Mouse (Mus musculus): Measurements from ENCODE around the gene Rab11fip4. TPM values are rescaled to one million over a fixed set of nuclear protein-coding genes. Genes with fewer than 3 reads are reported as not detected.
"Not testable (repeated sequence)": the region's sequence is repeated elsewhere in the genome, so short reads cannot be mapped to it uniquely, and the experiment has no call there.

Rab11fip4 gene
- total RNA-seq, 2 experiments from 2014 or later = 1.5 to 2.9 TPM

DNA sequence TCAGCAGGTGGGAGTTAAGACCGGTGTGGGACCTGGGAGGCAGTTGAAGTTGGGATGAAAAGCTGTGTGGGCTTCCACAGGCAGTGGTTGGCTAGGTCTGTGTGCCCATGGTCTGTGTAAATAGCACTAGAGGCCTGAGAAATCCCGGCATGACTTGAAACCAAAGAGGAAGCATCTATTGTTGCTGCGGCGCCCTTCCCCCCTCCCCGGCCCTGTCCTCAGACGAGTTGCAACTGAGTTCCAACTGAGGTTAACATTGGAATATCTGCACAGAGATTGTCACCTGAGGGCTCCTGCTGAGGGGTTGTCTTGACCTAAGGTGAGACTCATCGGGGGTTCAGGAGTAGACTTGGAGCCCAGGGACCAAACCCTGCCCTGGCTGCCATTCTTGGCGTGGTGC lies 82.7 kb downstream of the Rab11fip4 start:
- no peak for ATAC-seq (replicated peaks; ENCODE audit: low FRiP score, poor library complexity, severe bottlenecking)

DNA sequence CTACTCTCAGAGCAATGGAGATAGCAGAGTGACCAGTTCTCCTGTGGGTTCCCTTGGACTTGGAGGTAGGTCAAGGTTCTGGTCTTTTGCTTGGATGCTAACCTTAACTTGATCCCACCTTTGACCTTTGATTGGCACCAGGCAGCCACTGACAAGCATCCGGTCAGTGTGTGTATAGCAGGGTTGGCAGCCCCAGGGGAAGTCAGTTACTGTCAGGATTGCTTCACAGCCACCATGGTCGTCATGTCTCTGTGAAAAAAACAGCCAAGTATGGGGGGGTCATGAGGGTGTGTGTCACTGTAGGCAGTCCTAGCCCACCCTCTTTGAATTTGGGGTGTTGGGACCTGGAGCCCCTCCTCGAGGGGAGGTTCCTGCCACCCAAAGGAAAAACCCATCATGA lies 83.2 kb downstream of the Rab11fip4 start:
- no peak for ATAC-seq (replicated peaks; ENCODE audit: low FRiP score, poor library complexity, severe bottlenecking)

DNA sequence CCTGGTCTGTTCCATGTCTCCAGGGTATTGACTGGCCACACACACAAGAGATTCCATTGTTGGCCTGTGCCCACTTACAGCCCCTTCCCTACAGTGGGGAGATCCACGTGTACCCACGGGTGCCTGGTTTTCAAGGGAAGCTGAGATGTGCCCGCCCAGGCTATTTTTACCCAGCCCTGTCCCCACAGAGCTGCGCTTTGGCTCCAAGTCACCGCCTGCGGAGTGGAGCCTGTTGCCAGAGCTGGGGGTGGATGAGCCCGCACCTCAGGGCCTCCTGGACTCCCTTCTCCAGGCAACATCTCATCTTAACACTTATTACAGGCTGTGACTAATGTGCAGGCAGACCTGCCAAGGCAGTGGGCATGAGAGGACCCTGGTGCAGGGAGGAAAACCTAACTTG lies 83.6 kb downstream of the Rab11fip4 start:
- ATAC-seq (replicated peaks; ENCODE audit: low FRiP score, poor library complexity, severe bottlenecking) = no peak

DNA sequence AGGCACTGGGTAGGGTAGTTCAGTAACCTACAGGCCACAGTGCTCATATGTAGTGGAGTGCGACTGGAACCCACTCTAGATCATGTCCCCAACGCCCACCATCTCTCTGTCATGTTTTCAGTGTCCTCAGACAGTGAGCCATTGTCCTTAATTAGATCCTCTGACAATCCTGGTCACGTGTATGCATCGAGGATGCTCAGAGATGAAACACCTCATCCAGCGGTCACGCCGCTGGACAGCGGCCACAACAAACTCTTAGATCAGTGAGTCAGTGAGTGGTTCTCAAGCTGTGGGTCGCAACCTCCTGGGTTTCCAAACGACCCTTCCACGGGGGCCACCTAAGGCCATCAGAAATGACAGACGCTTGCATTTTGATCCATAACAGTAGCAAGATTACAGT lies 84.3 kb downstream of the Rab11fip4 start:
- no peak for ATAC-seq (replicated peaks; ENCODE audit: low FRiP score, poor library complexity, severe bottlenecking)

DNA sequence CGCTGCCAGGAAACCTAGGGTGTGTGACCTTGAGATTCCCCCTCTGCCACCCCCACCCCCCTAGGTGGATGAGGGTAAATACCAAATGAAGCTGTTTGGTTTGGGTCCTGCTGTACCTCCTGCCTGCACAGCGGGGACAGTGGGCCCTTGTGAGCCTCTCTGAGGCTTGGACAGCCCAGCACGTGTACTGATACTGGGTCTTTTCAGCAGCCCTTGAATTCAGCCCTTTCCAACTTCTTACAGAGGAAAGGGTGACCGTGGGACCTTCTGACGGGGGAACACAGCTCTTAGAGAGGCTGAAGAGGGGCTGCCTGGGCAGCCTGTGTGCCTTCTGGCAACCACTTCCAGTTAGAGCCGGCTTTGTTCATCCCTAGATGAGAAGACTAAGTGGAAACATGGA lies 85.0 kb downstream of the Rab11fip4 start:
- ATAC-seq (replicated peaks; ENCODE audit: low FRiP score, poor library complexity, severe bottlenecking) = no peak

DNA sequence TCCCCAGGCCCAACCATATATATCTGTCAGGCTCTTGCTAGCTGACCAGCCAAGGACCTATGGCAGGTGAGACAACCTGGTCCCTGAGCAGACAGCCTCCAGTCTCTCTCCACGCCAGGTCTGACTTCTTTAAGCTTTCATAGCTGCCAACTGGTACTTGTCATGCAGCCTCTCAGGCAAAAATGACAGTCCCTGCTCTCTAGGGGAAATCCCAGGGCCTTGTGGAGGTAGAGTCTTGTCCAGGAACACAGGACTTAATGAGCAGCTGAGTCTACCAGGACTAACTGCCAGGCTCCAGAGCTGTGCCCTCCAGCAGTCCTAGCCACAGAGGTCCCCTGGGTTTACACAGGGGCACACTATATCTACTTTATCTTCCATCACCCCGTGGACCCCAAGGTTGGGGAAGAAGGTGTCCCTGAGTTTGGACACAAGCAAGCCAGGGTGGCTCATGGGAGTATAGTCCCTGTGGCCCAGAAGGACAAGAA lies 85.5 kb downstream of the Rab11fip4 start:
- no peak for ATAC-seq (replicated peaks; ENCODE audit: low FRiP score, poor library complexity, severe bottlenecking)

DNA sequence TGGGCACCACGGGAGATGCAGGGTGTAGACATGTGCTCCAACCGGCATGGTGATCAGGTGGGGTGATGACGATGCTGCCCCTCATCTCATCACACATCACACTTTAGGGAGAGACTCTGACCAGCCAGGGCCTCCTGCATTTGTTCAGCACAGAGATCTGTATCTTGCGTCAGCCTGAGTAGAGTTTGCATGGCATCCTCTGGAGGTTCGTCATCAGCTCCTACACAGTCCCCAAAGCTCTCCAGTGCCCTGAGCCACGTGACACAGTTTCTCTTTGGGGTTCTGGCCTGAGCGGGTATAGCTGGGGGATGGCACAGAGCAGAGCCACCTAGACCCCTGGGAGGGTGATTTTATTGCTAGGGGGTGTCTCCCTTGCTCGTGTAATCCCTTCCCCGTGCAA lies 86.4 kb downstream of the Rab11fip4 start:
- no peak for ATAC-seq (replicated peaks; ENCODE audit: low FRiP score, poor library complexity, severe bottlenecking)

DNA sequence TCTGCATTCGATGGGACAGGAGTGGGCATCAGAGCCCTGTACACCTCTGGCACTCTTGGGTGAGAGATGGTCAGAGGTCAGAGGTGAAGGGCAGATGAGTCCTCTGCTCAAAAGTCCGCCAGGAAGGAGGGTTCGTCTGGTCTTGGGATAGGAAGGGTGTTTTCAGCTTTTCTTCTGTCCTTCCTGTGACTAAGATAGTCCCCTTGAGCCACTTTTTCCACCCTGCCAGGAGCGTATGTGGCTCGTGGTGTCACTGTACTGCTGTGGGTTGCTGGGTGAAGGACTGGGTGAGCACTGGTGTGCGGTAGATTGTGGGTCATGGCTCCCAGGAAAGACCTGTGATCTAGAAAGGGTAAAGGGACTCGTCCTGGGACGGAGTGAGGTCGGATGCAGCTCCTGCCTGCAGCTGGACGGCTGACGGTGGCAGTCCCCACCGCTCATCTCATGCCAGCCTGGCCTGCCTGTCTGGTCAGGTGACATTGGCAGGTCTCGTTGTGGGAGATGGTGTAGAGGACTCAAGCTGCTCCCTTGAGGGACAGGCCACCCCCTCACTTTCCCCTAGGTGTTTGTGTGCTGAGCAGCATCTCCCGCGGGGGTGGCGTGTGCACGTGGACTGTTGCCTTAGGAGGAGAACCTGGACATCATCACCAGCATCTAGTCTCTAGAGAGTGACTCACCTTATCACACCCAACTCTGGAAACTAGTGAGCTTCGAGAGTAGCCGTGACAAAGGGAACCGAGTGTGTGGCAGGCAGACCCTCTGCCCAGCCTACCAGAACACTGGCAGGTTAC lies 87.5 kb downstream of the Rab11fip4 start:
- no peak for ATAC-seq (replicated peaks; ENCODE audit: low FRiP score, poor library complexity, severe bottlenecking)

DNA sequence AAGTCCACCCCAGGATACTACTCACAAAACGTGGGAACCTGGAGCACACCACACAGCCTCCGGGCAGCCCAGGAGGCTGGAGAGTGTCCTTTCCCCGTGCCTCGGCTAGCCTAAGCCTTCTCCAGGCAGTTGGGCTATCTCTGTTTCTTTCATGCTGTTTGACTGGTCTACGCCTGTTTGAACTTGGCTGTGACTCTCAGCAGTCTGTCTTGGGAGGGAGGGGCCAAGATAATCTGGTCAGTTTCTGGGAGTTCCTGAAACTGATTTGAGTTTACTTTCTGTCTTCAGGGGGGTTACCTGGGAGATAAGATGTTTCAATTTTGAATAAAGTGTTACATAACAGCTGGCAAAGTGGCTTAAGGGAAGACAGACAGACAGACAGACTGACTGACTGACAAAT lies 88.9 kb downstream of the Rab11fip4 start:
- ATAC-seq (replicated peaks; ENCODE audit: low FRiP score, poor library complexity, severe bottlenecking) = no peak

DNA sequence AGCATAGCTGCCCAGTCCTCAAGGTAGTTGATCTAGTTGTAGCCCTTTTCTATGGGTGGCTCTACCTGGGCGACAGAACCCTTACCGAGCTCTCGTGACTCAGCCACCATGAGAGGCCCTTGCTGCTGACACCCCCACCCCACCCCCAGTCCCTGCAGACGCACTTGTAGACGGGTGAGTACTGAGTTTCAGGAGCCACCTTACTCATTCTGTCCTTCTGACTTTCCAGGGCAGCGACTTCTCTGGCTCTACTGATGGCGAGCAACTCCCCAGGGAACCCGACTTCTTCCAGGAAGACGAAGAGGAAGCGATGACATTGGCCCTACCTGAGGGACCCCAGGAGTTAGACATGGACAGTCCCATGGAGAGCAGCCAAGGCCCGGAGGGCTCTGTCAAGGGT lies 89.5 kb downstream of the Rab11fip4 start:
- no peak for ATAC-seq (replicated peaks; ENCODE audit: low FRiP score, poor library complexity, severe bottlenecking)

DNA sequence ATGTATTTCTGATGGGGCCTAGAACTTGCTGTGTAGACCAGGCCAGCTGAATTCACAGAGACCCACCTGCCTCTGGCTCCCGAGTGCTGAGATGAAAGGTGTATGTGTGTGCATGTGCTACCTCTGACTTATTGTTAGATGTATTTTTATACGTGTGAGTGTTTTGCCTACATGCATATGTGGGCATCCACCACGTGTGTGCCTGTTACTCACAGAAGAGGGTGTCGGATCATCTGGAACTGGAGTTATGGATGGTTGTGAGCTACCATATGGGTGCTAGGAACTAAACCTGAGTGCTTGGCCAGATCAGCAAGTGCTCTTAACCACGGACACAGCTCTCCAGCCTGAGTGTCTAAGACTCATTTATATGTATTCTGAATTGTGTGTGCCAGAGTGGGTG lies 90.2 kb downstream of the Rab11fip4 start:
- ATAC-seq (replicated peaks; ENCODE audit: low FRiP score, poor library complexity, severe bottlenecking) = no peak

DNA sequence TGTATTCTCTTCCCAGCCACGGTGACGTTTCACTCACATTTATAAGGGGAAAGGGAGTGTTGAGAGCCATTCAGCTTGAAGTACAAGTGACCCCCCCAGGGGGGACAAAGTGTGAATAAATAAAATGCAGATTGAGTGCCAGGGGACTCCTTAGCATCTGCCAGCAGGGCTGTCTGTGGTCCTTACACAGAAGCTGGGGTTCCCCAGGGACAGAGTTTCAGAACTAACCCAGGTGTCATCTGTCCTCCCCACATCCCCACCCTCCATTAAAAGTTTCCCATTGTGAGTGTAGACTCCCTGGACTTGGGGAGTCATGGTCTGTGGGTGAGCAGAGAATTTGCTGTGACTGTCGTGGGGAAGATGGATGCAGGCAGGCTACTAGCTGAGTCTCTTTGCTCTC lies 90.8 kb downstream of the Rab11fip4 start:
- ATAC-seq (replicated peaks; ENCODE audit: low FRiP score, poor library complexity, severe bottlenecking) = no peak

DNA sequence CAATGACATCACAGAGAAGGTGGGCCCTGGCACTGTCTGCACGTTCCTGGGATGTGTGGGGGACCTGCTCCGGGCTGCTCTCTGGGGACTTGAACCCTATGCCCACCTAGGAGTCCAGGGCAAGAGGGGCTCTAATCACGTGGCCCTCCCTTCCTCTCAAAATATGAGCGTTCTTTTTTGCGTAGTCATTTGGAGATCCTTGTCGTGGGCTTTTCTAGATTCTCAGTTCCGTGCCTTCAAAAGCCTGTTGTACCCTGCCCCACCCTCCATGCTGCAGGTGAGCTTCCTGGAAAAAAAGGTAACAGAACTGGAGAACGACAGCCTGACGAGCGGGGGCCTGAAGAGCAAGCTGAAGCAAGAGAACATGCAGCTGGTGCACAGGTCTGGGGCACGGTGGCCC lies 94.1 kb downstream of the Rab11fip4 start:
- ATAC-seq (replicated peaks; ENCODE audit: low FRiP score, poor library complexity, severe bottlenecking) = no peak

DNA sequence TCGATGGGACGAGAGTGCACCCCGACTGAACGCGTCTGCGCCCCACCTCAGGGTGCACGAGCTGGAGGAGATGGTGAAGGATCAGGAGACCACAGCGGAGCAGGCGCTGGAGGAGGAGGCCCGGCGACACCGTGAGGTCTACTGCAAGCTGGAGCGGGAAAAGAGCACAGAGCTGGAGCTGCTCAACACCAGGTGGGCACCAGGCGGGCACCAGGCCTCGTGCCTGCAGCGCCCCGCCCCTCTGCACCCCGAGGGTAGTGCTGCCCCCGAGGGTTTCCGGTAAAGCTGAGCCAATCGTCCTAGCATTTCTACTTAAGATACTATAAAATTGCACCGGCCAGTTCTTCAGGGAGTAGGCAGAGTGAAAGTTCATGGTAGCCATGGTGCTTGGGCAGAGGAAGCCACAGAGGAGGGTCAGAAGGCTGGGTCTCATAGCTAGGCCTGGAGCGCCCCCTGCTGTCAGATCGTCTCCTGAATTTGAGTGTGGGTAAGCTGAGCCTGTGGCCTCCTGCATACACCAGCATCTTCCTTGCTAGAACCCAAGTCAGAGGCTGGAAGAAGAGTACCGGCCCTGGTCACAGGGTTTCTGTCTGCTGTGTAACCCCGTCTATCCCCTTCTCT lies 95.6 kb downstream of the Rab11fip4 start:
- ATAC-seq (replicated peaks; ENCODE audit: low FRiP score, poor library complexity, severe bottlenecking) = peak; percentile 42

DNA sequence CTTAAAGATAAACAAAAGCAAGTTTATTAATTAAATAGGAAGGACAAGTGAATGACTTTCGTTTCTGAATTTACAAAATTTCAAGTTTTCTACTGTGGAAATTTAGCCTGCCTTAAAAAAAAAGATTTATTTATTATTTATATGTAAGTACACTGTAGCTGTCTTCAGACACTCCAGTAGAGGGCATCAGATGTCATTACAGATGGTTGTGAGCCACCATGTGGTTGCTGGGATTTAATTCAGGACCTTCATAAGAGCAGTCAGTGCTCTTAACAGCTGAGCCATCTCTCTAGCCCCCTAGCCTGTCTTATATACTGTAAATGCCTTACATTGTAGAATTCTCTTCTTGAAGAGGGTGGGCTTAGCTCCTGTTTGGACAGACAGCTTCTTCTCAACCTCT lies 98.9 kb downstream of the Rab11fip4 start:
- ATAC-seq (replicated peaks; ENCODE audit: low FRiP score, poor library complexity, severe bottlenecking) = no peak

DNA sequence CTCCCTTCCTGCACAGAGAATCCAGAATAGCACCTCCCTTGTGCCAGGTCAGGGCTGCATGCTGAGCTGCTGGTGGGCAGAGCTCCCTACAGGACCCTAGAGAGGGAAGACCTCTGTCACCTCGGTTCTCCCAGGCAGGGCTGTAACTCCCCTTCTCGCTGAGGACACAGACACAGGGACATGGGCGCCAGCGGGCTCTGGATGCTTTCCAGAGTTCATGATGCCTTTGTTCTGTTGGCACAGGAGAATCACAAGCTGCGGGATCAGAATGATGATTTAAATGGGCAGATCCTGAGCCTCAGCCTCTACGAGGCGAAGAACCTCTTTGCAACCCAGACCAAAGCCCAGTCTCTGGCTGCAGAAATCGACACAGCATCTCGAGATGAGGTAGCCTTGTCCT lies 100.5 kb downstream of the Rab11fip4 start:
- no peak for ATAC-seq (replicated peaks; ENCODE audit: low FRiP score, poor library complexity, severe bottlenecking)

DNA sequence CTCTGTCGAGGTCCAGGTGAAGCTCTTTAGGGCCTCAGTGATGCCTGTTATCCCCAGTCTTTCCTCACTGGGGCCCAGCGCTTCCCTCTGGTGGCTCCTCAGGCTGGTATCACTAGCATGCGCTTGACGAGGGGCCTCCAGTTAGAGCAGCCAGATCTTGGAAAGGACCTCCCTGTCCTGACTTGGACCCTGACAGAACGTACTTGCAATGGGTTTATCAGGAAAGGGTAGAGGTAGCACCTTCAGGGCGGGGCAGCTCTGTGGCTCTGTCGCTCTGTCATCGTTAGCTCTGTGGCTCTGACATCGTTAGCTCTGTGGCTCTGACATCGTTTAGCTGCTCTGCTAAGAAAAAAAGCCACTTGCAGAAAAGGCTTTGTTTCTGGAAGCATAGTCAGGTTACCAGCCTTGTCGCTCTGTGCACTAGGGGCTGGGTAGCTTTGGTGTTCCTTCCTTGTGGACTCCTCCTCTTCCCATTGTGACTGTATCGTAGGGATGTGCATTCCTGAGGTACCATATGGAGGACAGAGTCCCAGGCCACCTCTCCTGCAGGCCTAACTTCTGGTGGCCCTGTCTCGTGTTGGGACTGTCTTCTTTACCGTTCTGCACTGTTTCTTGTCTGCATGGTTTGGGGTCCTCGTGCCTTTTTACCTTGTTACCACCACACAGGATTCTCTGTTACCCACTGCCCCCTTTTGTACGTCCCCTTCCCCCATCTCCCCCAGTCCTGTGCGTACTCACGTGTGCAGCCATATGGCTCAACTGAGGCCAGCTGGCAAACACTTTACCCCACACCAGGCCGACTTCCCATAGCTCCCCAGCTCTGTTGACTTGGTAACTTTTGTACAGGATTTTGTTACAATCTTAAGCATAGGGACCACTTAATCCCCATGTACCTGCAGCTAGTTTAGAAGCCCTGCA lies 105.6 kb downstream of the Rab11fip4 start:
- ATAC-seq (replicated peaks; ENCODE audit: low FRiP score, poor library complexity, severe bottlenecking) = no peak

DNA sequence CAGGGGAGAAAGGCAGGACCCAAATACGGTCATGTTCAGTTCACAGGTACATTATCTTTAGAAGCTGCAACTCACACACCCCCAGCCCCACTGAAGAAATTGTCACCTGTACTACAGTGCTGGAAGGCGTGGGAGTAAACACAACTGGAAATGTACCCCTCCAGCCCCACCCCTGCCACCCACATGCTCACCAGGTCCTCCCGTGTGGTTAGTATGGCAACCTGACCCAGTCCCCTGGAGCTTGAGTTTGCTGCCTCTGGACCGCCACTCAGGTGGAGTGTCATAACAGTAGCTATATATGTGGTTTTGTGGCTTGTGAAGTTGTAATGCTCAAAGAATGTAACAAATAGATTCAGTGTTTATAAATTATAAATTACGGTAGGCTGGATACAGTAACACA lies 107.1 kb downstream of the Rab11fip4 start:
- no peak for ATAC-seq (replicated peaks; ENCODE audit: low FRiP score, poor library complexity, severe bottlenecking)

DNA sequence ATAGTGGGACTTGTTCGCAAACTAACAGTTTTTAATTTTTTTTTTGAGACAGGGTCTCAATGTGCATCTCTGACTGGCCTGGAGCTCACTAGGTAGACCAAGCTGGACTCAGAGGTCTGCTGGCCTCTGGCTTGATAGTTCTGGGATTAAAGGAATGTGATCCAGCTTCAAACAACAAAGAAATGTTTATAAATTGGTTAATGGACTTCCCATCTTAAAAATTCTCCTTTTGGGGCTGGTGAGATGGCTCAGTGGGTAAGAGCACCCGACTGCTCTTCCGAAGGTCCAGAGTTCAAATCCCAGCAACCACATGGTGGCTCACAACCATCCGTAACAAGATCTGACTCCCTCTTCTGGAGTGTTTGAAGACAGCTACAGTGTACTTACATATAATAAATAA lies 107.5 kb downstream of the Rab11fip4 start:
- not testable (repeated sequence) for ATAC-seq (replicated peaks; ENCODE audit: low FRiP score, poor library complexity, severe bottlenecking)

DNA sequence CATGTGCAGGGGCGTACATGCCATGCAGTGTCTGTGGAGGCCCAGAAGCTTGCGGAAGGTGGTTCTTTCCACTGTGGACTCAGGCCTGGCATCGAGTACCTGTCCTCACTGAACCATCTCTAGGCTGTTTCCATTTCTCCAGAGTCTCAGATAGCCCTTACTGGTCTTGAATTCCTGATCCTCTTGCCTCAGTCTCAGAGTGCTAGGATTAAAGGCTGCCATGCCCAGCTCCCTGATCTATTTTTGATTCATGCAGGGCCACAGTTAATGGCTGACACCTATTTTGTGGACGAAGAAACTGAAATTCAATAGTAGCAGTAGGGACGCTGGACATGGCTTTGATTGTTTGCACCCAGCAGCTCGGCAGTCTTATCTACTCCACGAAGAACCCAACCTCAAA lies 110.5 kb downstream of the Rab11fip4 start:
- no peak for ATAC-seq (replicated peaks; ENCODE audit: low FRiP score, poor library complexity, severe bottlenecking)

DNA sequence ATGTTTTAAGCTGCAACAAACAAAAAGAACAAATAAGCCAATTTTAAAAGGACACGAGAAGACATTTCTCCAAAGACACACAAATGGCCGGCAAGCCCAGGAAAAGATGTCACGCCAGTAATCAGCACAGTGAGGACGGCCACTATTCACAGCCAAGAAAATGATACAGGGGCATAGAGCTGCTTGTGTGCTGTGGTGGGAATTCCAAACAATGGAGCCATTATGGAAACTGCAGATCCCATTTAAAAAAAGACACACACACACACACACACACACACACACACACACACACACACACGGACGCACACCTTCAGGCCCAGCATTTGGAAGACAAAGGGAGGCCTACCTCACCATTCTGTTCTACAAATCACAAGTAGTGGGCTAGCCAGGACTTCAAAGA lies 111.1 kb downstream of the Rab11fip4 start:
- no peak for ATAC-seq (replicated peaks; ENCODE audit: low FRiP score, poor library complexity, severe bottlenecking)

Measured in erythroblast, adult 5-6 weeks (primary cell).